Mouse (Mus musculus): Measurements from ENCODE around the gene Prokr1.
"Not testable (repeated sequence)": the region's sequence is repeated elsewhere in the genome, so short reads cannot be mapped to it uniquely, and the experiment has no call there.

DNA sequence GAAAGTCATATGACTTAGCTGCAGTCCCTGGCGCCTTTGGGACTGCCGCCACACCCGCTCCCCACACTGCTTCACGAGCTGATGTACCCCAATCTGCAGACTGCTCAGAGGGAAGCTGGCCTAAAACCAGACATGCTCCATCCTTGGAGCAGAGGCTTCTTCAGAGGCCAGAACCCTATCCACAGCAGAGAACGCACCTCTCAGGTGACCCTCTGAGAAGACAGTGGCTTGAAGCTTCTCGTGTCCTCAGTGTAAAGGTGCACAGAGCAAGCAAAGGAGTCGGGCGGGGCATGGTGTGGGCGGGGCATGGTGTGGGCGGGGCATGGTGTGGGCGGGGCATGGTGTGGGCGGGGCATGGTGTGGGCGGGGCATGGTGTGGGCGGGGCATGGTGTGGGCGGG lies 38.4 kb upstream of the Prokr1 start:
- TF ChIP-seq CTCF (IDR thresholded peaks at IDR 0.05; ENCODE audit: control insufficient read depth, insufficient read depth, insufficient read length); CEBPB (IDR thresholded peaks at IDR 0.05; ENCODE audit: low read depth); MYOG (IDR thresholded peaks at IDR 0.05; ENCODE audit: control insufficient read depth, extremely low read depth, insufficient read length); MYOD1 (IDR thresholded peaks at IDR 0.05; ENCODE audit: control insufficient read depth, insufficient read length, low read depth); MAX (IDR thresholded peaks at IDR 0.05); USF1 (IDR thresholded peaks at IDR 0.05; ENCODE audit: low read depth); FOSL1 (IDR thresholded peaks at IDR 0.05; ENCODE audit: insufficient read depth, low read length, poor library complexity, severe bottlenecking): not testable (repeated sequence)

All from C2C12 (cell line).